Mouse (Mus musculus) heart, adult 11 months (tissue): Measurements from ENCODE around the gene Best1.
A peak's percentile ranks its signal among the peaks of the same experiment; 100 is the strongest.

Experiments used
- DNase-seq: peaks from one replicate; pipeline ENCODE4 v3.0.0; 2022

Gene Best1

DNA sequence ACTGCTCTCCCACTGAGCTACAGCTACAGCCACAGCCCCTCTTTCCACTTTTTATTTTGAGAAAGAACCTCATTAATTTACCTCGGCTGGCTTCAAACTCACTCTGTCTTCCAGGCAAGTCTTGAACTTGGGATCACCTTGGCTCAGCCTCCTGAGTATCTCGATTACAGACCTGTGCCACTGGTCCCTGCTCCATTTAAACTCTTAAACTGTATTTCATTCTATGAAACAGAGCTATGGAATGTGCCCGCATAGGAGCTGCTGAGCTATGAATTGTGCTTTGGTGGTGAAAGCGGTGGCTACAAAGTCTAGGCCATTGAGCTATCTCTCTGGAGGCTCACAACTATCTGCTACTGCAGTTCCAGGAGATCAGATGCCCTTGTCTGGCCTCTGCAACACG, 43.5 kb downstream of the Best1 start:
- peak; percentile 65 for DNase-seq

DNA sequence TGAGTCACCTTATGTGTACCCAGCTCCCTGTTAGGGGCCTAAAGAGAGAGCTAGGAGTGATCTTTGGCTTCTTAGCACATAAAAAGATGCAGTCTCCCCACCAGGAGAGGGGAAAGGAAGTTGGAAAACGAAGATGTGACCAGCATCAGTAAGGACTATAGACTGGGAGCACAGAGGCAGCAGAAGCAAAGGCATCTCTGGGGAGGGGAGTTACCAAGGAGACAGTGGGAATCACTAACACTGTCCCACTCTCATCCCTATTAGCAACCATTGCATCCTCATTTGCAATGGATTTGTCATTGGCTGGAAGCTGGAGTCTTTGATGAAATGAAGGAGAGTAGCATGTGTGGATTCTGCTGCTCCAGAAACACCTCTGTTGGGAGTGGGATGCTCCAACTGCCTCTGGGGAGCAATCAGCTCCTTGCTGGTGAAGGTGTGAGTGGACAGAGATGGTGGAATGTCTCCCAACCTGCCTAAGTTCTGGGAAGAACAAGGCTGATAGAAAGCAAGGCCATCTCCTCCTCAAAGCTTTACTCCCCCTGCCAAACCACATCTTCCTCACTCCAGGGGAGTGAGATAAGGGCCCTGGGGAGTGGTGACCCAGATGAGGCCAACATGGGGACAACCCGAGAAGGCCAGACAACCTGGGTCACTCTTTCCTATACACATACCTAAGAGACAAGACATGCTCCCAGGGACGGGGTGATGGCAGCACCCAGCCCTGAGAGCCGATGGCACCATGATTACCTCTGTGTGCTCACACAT, 44.6 kb downstream of the Best1 start:
- peak; percentile 89 for DNase-seq

DNA sequence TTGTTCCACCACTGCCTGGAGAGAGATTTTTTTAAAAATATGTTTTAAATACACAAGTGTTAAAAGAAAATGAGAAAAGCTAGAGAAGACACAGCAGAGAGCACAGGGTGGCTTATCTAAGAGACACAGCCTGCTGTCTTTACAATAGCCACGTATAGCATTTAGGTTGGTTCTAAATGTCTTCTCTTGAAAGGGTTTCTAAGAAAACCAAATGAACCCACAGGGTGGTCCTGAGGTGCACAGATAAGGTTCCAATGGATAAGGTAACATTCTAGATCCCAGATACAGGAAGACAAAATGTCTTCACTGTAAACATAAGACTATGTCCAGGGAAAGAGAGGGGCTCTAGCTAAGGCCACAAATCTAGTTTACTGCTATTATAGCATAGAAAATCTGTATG, 46.0 kb downstream of the Best1 start:
- DNase-seq: no peak

DNA sequence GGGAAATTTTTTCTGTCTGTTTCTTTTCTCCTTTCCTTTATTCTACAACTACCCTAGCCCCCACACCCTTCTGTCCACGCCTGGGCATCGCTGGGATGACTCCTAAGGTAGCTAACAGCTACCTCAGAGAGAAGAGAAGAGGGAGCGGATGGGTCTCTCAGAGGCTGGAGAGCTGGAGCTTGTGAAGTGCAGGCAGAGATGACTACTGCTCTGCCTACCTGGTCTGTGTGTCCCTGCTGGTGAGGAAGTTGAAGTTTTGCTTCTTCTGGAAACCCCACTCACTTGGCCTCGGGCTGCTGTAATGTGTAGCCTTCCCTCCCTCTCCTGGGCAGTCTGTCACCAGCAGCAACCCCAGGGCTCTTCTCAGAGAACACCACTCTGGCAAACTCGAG, 46.6 kb downstream of the Best1 start:
- no peak for DNase-seq

DNA sequence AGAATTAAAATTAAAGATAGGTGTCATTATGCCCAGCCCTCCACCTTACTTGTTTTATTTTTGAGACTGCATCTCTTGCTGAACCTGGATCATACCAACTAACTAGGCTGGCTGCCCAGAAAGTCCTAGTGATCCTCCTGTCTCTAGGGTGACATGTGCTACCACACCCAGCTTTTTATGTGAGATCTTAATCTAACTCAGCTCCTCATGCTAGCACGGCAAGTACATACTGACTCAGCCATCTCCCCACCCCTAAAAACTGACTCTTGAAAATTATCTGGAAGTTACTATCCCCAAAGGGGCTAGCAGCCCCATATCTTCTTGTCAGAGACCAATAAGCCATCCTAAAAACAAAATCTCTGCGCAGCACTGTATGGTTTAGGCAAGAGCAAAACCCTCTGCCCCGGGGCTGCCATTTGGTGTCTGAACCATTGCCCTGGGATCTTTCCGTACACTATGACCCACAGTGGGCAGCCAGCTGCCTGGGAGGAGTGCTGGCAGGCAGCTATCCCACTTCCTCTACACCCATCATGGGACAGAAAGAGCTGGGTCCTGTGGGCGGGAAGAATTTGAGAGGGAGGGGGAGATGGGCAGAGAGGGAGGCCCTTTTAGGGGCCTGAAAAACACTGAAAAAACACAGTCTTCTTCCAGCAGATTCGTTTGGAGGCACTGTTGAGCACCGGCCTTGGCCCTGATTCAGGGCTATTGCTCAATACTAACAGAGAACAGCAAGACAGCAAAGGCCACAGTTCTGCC, 47.2 kb downstream of the Best1 start:
- peak; percentile 100 for DNase-seq

DNA sequence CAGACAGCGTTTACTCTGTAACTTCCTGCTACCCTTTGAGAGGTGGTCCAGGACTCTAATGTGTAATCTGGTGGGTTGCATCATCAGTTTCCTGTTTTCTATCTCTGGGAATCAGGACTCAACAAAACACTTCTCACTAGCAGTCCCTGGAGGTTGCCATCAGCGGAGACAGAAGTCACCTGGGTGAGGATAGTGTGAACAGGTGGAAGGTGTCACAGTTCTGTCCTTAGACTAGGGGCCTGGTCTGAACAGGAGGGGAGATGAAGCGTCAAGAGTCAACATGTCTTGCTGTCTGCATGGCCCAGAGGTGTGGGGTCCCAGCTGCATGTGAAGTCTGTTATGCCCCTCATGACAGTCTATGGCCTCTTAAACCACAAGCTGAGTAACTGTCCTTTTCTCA, 48.5 kb downstream of the Best1 start:
- DNase-seq: peak; percentile 91

DNA sequence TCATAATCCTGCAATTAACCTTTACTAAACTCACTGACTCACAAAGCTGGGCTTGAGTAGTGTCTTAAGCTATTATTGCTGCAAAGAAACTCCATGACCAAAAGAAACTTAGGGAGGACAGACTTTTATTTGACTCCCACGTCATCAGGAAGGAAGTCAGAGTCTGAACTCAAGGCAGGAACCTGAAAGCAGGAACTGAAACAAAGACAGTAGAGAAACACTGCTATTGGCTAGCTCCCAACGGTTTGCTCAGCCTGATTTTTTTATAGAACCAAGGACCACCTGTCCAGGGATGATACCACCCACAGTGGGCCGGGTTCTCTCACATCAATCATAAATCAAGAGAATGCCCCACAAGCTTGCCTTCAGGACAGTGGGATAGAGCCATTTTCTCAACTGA, 49.0 kb downstream of the Best1 start:
- DNase-seq: peak; percentile 96

DNA sequence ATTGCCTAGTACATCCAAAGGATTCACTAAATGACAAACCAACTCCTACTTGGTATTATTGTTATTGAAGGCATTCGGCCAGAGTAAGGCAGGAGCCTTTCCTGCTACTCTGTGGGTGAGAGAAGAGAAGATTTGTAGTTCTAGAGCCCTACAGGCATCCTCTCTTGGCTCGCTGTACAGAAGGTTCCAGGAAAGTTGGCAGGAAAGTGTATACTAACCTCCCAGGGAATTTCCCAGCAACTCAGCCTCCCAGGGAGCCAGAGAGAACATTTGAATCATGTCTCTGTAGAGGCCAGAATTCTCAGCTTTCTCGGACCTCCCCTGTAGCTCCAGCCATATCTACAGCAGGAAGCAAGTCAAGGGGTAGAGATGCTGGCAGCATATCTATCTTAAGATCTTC, 54.4 kb downstream of the Best1 start:
- peak; percentile 96 for DNase-seq

DNA sequence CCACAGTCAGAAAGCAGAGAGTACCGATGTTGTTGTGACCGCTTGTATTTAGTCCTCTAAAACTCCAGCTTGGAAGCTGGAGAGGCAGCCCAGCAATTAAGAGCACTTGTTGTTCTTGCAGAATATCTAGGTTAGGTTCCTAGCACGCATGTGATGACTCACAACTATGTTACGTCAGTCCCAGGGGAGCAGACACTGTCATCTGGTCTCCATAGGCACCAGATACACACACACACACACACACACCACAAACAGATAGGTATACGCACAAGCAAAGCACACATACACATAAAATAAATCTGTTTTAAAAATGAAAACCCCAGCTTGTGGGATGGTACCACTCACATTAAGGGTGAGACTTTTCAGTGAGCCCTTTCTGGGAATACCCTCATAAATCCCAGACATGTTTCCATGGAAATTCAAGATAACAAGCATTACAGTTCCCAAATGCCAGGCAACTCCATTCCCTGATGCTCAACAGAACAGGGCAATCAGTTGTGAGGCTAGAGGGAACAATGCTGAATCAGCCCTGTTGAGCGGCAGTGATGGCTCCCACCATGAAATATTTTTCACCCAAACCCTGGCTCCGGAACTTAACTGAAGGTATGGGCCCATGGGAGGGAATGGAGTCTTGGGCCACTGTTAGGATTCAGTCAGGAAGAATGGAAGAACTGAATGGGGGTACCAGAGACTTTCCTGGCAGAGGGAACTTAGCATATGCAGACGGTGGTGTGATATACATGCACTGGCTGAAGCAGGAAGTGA, 55.5 kb downstream of the Best1 start:
- peak; percentile 97 for DNase-seq

DNA sequence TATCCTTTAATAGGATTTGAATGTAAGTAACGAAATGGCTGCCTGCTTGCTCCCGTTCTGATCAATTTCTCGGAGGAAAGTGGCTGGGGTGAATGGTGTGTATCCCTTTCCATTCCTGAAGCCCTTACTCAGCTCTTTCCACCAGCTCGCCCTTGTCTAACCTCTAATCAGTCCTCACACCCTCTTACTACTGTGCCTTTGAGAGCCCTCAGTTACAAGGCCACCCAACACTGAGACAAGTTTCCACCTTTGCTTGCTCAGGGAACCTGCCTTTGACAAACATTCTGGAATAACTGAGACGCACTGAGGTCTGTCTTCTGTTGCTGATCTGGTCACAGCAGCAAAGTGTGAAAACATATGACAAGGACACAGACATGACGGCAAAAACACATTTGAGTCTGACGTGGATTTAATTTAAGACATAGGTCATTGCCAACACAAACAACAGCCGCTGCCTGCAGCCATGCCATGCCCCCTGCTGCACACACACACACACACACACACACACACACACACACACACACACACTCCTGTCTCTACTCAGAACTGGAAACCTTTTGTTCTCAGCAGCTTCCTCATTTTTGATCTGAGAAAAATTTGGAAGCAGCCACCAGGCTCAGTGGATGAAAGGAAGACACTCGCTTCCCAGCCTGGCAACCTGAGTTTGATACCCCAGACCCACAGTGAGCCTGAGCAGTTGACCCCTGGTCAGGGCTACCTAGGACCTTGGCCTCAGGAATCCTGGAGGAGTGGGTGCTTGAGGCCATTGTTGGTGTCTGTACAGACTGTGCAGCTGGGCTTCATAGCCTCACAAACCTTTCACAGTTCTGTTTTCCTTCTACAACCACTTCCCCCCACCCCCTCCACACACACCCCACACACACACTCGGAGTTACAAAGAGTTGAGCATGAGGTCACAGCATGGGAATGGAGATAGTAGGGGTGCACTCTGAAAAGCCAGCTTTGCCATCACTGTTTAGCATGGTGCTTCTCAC, 58.6 kb downstream of the Best1 start:
- DNase-seq: peak; percentile 94

DNA sequence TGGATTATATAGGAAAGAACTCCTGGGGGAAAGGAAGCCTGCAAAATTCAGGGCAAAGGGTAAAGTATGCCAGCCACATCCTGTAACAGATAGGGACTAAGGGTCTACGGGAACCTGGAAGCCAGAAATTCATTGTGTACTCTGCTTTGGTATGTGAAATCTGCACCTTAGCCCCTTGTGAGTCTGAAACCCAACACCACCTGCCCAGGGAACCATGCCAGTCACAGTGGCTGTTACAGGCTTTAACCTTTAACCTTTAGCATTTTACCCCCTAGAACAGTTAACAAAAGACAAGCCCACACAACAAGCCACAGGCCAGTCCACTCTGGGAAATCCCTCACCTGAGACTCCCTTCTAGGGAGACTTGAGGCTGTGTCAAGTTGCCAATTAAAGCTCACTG, 59.6 kb downstream of the Best1 start:
- DNase-seq: no peak

DNA sequence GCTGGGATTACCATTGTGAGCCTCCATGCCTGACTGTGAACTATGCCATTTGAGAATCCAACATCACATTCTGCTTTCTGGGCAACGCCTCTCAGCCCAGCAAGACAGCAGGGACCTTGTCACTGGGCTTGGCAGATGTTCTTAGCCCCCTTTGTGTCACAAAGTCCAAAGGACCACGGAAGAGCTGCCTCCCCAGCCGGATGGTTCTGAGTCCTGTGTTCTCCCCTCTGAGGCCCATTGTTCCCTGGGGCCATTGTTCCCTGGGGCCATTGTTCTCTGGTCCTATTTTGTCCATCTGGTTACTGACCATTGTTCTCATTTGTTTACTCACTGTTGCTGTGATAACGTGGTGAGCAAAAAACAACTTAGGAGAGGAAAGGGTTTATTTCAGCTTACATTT, 60.5 kb downstream of the Best1 start:
- DNase-seq: no peak

DNA sequence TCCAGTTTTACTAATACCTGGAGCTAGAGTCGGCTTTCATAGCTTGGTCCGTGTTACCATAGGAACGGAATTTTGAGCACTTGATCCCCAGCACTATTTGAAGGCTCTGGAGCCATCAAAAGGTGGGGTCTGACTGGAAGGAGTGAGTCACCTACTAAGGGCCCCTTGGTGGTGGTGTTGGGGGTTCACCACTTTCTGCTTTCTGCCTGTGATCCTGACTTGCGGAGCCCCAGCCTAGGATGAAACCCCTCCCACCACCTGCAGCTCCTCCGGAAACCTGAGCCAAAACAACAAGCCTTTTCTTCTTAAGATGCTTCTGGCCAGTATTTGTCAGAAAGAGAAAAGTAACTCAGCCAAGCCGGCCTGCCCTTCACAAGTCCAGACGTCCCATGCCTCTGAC, 61.6 kb downstream of the Best1 start:
- no peak for DNase-seq

DNA sequence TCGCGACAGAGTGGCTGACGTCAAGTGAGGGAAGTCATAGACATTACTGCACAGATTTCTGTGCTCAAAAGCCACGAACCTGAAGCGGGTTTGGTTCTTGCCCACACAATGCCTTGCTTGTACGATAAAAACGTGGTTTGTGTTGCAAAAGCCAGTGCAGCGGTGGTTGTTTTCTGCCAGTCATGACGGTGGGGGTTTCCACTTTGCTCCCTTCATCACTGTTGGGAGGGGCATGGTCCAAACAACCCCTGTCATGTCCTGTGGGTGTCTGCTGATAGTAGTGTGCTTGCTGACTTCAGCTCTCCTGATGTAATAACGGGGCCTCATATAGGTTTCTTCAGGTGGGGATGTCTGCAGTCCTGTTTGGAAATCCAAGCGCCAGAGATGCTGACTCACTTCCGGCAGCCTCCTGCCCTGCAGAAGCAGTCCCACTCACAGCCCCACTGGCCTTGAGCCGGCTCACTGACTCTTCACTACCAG, 62.6 kb downstream of the Best1 start:
- DNase-seq: peak; percentile 97

DNA sequence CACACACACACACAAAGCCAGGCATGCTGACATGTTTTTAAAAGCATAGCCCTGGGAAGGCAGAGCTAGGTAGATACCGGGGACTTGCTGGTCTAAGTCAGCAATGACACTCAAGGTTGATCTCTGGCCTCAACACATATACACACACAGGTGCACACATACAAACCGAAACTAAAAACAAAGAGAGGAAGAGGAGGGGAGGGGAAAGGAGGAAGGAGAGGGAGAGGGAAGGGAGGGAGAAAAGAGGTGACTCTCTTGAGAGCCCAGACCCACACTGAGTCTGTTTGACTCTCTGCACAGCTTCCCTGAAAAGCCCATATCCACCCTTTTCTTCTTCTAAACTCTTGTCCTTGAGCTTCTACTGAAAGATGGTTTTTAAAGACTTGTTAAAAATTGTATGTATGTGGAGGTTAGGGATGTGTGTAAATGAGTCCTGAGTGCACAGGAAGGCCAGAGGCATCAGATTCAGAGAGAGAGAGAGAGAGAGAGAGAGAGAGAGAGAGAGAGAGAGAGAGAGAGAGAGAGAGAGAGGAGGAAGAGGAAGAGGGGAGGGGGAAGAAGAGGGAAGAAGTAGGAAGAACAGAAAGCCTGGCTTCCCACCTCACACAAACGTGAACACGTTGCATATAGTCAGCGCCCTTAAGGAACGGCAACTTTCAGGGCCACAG, 63.1 kb downstream of the Best1 start:
- no peak for DNase-seq

DNA sequence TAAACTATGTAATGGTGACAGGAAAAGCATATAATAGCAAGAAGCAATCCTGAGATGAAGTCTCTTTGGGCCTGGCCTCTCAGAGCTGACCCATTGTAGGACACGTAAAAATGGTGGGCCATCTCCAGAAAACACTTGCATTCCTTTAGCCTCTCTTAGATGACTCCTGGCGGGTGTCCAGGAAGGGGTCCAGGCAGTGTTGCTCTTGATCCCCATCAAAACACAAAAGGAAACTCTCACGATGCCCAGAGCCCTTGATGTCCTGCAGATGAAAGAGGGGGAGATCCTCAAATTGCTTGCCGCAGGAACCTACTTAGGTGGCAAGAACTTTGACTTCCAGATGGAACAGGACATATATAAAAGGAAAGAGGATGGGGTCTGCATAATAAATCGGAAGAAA, 64.0 kb downstream of the Best1 start:
- no peak for DNase-seq

DNA sequence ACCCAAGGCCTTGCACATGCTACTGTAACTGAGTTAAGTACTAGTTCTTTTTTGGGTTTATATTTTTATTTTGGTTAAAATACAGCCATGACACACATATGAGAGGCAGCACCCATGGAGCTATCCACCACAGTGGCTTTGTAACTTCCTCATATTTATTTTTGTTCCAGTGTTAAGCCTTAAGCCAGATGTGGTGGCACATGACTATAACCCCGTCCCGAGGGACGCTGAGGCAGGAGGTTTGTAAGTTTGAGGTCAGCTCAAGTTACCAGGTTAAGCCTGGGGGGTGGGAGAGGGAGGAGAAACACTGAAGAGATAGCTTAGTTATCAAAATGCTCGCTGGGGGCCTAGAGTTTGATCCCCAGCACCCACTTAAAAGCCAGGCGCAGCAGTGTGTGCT, 64.9 kb downstream of the Best1 start:
- no peak for DNase-seq
